Comparison of ENCODE assay signal across 9 mouse cellular contexts in the genomic region with DNA sequence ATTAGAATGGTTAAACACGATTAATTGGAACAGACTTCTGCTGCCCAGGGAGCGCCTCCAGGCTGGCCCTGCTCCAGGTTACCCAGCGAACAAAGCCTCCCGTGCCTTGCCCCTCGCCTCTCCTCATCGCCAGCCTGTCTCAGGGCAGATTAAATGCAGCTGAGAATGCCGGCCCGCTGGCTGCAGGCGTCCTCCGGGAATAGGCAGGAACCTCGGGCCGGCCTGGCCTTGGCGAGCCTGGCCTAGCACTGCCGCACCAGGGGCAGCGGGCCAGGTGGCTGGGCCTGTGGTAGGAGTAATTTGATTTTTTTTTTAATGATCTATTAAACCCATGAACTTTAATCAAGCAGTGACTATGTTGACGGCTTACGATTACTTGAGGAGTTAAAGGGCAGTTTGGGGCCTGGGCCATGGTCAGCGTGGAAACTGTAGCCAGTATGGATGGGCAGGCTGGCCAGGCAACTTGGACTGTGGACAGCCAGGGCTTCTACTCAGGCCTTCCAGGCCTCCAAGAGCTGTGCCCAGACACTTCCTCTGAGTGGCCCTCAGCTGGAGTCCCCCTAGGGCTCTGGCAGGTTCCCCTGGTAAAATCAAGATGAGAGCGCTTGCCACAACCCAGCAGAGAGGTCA.
DNase-seq lines count a peak whose midpoint lies in the region; ATAC-seq lines count a peak whose summit lies in the region.
"Had no signal": no experiment of that assay in that cellular context is flagged by ENCODE, and none has a peak within 500 bp of the region (broad histone marks: within the 10 kb centered on the region; RNA-seq: fewer than 3 reads in every experiment).

No protein-coding gene starts in this region.

- H3K9ac ChIP-seq in hindbrain, embryonic 12.5 days: no peak overlapping the region
- H3K9ac ChIP-seq in neural tube, embryonic 11.5 days (ENCODE audit: low read length): peak overlapping the region; percentile 6; the same call in 1 of the 2 replicates

- no peaks in the 10 kb centered on the region for H3K36me3 ChIP-seq in hindbrain, embryonic 12.5 days
- no peaks in the 10 kb centered on the region for H3K36me3 ChIP-seq in neural tube, embryonic 11.5 days (ENCODE audit: control insufficient read depth, insufficient read depth, low read length)

- peaks cover 15% of the 10 kb centered on the region for H3K4me1 ChIP-seq in hindbrain, embryonic 12.5 days
- H3K4me1 ChIP-seq in neural tube, embryonic 11.5 days (ENCODE audit: control insufficient read depth, insufficient read depth, low read length): no peaks in the 10 kb centered on the region; the same call in 1 of the 2 replicates

- H3K27ac ChIP-seq in hindbrain, embryonic 12.5 days: peak overlapping the region; percentile 58
- no peak overlapping the region; the same call in 1 of the 2 replicates for H3K27ac ChIP-seq in neural tube, embryonic 11.5 days (ENCODE audit: low read depth, low read length)

- 24% methylated on average over 19 of the region's 19 CpGs for WGBS in hindbrain, embryonic 12.5 days
- 42% methylated on average over 19 of the region's 19 CpGs for WGBS in neural tube, embryonic 11.5 days

- no peak overlapping the region for H3K4me3 ChIP-seq in hindbrain, embryonic 12.5 days
- H3K4me3 ChIP-seq in neural tube, embryonic 11.5 days (ENCODE audit: low read depth, low read length): no peak overlapping the region
- H3K4me3 ChIP-seq: erythroblast, embryonic 14.5 days had no signal

- H3K4me2 ChIP-seq in hindbrain, embryonic 12.5 days (replicated peaks): peak overlapping the region; percentile 21; the same call in 1 of the 2 replicates
- H3K4me2 ChIP-seq in neural tube, embryonic 11.5 days (ENCODE audit: low read depth): peak overlapping the region; percentile 14; the same call in 1 of the 2 replicates

- DNase-seq in MN1 (ENCODE audit: low spot score): peak; percentile 65
- peak; percentile 72 to 78 for DNase-seq in cerebellum, postnatal 14 days
- DNase-seq in frontal cortex, postnatal 10 days (ENCODE audit: low spot score in 2 of 2): peak; percentile 53 to 54
- DNase-seq in layer of hippocampus, postnatal 14 days (ENCODE audit: low spot score in 2 of 2): peak; percentile 53 to 81
- peak; percentile 65 for DNase-seq in neural tube, embryonic 11.5 days (ENCODE audit: low spot score)
- DNase-seq in thymus, adult 18-20 months: no peak

- no peaks in the 10 kb centered on the region for H3K27me3 ChIP-seq in hindbrain, embryonic 12.5 days
- no peaks in the 10 kb centered on the region for H3K27me3 ChIP-seq in neural tube, embryonic 11.5 days (ENCODE audit: control insufficient read depth, insufficient read depth, low read length)

- no peaks in the 10 kb centered on the region for H3K9me3 ChIP-seq in hindbrain, embryonic 12.5 days (replicated peaks)
- H3K9me3 ChIP-seq in neural tube, embryonic 11.5 days (ENCODE audit: control insufficient read depth, low read length): no peaks in the 10 kb centered on the region

- peak; percentile 87 for ATAC-seq in hindbrain, embryonic 12.5 days (ENCODE audit: low FRiP score)
- peak; percentile 75; the same call in 1 of the 2 replicates for ATAC-seq in neural tube, embryonic 11.5 days (ENCODE audit: insufficient read depth, low FRiP score, low TSS enrichment)
- no peak for ATAC-seq in megakaryocyte progenitor cell, adult 5-6 weeks (replicated peaks; ENCODE audit: poor library complexity)

Comparison
In these comparisons a context has a peak if more than half of its experiments do, and no peak if none do; other contexts are left out.
1. DNase-seq: peak in MN1 (single experiment), cerebellum, postnatal 14 days (2 of 2), frontal cortex, postnatal 10 days (2 of 2), layer of hippocampus, postnatal 14 days (2 of 2) and neural tube, embryonic 11.5 days (single experiment); none in thymus, adult 18-20 months (0 of 2).